Mouse (Mus musculus): Measurements from ENCODE around the gene Mylpf.
"Not testable (repeated sequence)": the region's sequence is repeated elsewhere in the genome, so short reads cannot be mapped to it uniquely, and the experiment has no call there.

Mylpf gene

GRCm38 (mm10) chr7:127228615-127229303, 20.1 kb downstream of the Mylpf start:
- DNase-seq = peak; percentile 85 to 91

GRCm38 (mm10) chr7:127231376-127231775, 22.7 kb downstream of the Mylpf start:
- DNase-seq = no peak

DNA sequence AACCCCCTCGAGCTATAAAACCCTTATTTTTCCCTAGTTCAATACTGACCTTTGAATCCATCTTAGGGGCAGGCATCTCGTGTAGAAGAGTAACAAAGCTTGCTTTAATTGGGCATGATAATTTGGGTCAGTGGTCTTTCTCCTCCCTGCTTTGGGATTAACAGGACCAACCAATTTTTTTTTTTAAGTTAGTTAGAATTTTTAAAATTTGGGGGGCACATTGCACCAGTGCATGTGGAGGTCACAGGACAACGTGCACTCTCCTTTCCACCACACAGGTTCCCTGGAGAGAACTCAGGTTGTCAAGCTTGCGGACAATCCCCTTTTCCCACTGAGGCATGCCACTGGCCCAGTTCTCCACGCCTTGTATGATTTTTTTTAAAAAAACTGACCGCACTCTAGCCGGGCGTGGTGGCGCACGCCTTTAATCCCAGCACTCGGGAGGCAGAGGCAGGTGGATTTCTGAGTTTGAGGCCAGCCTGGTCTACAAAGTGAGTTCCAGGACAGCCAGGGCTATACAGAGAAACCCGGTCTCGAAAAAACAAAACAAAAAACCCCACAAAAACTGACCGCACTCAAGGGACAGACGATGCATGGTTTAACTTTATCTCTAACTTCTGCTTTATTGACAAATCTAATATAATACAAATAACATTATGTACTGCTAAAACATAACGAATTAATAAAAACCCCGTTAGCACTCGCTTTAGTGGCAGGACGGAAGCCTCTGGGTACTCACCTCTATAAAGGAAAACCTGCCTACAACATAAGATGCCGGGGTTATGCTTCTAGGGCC, 23.3 kb downstream of the Mylpf start:
- DNase-seq = no peak

DNA sequence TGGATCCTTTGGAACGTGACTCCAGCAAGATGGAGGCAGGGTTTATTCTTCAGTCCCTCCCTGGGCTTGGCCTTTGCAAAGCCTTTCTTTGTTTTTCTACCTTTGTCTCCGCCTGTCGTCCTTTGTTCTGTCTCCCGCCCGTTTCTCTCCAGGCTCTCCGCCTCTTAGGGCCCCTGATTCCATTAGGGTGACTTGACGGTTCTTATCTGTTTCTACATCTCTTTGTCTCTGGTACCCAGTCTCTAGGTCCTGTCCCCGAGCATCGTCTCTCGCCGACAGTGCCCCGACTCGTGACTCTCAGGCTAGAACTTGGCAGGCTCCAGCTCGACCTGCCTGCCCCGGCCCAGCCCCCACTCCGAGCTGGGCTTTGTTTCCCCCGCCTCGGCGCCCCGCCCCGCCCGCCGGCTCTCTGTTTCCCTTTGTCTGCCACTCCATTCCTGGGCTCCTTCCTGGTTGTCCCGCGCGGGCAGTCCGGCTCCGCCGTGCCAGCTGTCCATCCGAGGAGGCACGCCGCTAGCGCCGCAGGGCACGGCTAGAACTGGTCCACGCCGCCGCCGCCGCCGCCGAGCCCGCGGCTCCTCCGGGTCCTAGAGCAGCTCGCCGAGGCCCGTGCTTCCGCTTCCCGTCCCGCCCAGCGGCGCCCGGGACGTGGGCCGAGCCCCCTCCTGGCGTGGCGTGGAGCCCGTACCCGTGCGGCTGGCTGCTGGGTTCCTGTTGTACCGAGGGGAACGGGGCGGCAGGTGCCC, 24.1 kb downstream of the Mylpf start, which contains the start of the genes Zfp553 and Sept1:
Gene Zfp553 (plus strand): TSS at position 440 of the 746 bp plus-strand sequence.
Gene Sept1 (minus strand): TSS at position 509 of the 746 bp plus-strand sequence.
- peak; percentile 86 to 94 for DNase-seq

DNA sequence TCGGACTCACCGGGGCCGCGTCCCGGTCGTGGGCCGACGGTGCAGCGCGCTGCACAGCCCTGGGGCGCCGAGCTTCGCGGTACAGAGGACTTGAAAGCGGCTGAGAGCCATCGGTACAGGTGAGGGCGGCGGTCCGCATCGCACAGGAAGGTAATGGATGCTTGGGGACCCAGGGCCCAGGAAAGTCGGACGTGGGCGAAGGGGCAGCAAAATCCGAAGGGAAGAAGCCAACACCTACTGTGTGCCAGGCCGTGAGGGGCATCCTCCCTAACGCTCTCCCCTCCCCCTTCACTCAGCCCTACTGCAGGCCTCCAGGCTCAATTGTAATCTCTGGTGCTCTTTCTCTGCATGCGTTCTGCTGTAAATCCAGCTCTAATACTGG, 24.7 kb downstream of the Mylpf start:
- no peak for DNase-seq

DNA sequence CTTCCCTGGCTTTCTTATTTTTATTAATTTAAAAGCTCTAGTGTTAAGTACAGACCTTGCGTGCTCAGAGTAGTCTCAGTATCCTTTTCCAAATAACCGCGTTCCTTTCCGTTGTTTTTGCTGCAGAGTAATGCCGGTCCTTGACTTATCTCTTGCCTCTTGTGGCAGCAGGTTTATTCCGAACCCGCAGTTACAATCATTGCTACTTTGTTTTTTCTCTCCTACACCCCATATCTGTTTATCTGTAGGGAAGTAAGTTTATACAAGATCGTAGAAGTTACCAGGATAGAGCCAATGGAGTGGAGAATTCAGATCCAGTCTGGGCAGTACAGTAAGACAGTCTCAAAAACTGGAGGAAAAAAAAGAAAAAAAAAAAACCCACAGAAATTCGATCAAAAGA, 25.1 kb downstream of the Mylpf start:
- DNase-seq = no peak

DNA sequence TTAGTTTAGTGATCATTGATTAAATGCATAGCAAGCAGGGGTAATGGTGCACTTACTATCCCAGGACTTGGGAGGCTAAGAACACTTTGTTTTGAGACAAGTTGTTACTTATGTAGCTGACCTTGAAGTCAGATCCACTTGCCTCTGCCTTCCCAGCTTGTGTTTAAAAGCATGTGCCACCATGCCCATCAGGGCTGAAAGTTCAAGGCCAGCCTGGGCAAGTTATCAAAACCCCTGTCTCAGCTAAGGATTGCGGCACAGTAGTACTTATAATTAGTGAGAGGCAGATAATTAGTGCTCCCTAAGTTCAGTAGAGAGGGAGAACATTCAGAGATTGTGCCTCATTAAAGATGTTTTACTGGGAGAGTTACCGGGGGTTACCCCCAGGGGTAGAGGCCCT, 26.1 kb downstream of the Mylpf start:
- DNase-seq = no peak

DNA sequence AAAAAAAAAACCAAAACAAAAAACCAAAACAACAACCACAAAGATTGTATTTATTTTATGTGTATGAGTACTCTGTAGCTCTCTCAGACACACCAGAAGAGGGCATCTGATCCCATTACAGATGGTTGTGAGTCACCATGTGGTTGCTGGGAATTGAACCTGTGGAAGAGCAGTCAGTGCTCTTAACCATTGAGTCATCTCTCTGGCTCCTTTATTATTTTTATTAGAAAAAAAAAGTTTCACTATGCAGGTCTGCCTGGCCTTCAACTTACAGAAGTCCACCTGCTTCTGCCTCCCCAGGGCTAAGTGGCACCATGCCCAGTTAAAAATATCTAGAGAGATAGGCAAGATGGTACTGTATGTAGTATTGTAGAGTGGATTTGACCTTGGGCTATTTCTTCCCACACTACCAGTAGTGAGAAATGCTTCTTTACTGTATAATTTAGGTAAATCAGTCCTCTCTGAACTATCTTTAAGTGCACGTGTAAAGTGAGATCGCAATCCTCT, 34.7 kb downstream of the Mylpf start:
- no peak for DNase-seq

GRCm38 (mm10) chr7:127243870-127244657, 35.4 kb downstream of the Mylpf start, which contains the start of gene Zfp771:
Zfp771 (plus strand) TSS chr7:127244274.
- DNase-seq = peak; percentile 98 to 99

- DNase-seq = peak; percentile 55 to 77
Measured at GRCm38 (mm10) chr7:127244658-127245510, 36.2 kb downstream of the Mylpf start.

DNA sequence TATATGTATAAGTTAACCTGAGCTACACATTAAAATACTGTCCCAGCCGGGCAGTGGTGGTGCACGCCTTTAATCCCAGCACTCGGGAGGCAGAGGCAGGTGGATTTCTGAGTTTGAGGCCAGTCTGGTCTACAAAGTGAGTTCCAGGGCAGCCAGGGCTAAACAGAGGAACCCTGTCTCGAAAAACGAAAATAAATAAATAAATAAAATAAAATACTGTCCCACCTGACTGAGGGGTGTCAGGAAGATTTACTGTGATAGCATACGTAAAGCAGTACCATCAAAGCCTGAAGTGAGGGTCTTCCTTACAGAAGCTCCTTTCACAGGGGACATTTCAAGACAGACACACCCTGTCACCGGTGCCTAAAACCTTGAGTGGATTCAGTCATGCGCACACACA, 41.8 kb downstream of the Mylpf start:
- not testable (repeated sequence) for DNase-seq

- DNase-seq = peak in 1 of 2 experiments; percentile 41
Measured at GRCm38 (mm10) chr7:127252414-127252813, 43.7 kb downstream of the Mylpf start.

DNA sequence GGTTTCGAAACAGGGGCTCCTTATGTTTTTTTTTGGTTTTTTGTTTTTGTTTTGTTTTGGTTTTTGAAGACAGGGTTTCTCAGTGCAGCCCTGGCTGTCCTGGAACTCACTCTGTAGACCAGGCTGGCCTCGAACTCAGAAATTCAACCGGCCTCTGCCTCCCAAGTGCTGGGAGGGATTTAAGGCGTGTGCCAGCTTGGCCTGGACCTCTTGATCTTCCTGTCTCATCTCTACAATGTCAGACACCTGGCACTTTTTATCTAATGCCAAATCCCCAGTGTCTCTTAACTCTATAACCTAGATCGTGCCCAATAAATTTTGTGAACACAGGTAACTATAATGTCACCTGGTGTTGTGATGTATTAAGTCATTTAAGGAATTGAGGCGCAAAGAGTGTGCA, 44.7 kb downstream of the Mylpf start:
- DNase-seq = no peak

GRCm38 (mm10) chr7:127253821-127254769, 45.4 kb downstream of the Mylpf start:
- DNase-seq = peak; percentile 95 to 98

DNA sequence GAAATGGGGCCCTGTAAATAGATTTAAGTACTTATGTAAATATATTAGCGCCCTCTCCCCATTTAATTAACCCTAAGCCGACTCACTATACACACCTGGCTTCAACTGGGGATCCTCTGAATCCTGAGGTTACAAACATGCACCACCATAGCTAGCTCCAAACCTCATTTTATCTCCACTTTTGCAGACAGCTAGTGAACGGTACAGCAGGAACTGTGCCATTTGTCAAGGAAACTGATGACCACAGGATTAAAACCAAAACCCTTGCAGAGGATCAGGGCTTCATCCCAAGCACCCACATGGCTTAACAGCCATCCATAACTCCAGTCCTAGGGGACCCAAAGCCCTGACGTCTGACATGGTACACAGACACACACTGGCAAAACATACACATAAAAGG, 46.3 kb downstream of the Mylpf start:
- no peak for DNase-seq

GRCm38 (mm10) chr7:127255965-127256364, 47.3 kb downstream of the Mylpf start:
- no peak for DNase-seq

- no peak for DNase-seq
Measured at GRCm38 (mm10) chr7:127256518-127256917, 47.8 kb downstream of the Mylpf start.

- DNase-seq = no peak
Measured at GRCm38 (mm10) chr7:127259186-127259905, 50.7 kb downstream of the Mylpf start.

All from kidney, postnatal 25 days (tissue).